Mouse (Mus musculus) T-helper 17 cell (primary cell): ENCODE data around the gene Gck.
"Not testable (repeated sequence)": the region's sequence is repeated elsewhere in the genome, so short reads cannot be mapped to it uniquely, and the experiment has no call there.

Source experiments
- in situ Hi-C, 2 experiments: fragments of 300-600 bp; cut with MboI, MseI; formaldehyde crosslinking; loops; 1 replicate in 1 of 2; 2 replicates in 1 of 2; pipeline ENCODE4 v1.15.1; 2025; ENCODE audit warnings: high pct_unique_total_duplicates in 2 of 2

Gene Gck

GRCm38 (mm10) chr11:5955546-5956276 is 5.8 kb upstream of the Gck start, which contains the start of gene Ykt6:
Gene Ykt6, plus strand, starts transcription at chr11:5955693.
- in situ Hi-C loops, result no loop called here

- in situ Hi-C loops, result no loop called here
These were observed 5.2 kb upstream of the Gck start for GRCm38 (mm10) chr11:5954965-5955504.

GRCm38 (mm10) chr11:5954435-5954834 is 4.6 kb upstream of the Gck start:
- in situ Hi-C loops, result no loop called here

- in situ Hi-C loops, result no loop called here
These were observed 3.4 kb upstream of the Gck start for GRCm38 (mm10) chr11:5953130-5953765.

- in situ Hi-C loops, result no loop called here
These were observed 2.6 kb upstream of the Gck start for GRCm38 (mm10) chr11:5952501-5952900.

GRCm38 (mm10) chr11:5948546-5949250 is 1.2 kb downstream of the Gck start:
- in situ Hi-C loops, result no loop called here

- in situ Hi-C loops, result no loop called here
These were observed 2.1 kb downstream of the Gck start for GRCm38 (mm10) chr11:5947796-5948195.

GRCm38 (mm10) chr11:5945096-5945495 is 4.8 kb downstream of the Gck start:
- in situ Hi-C loops, result no loop called here

- in situ Hi-C loops, result no loop called here
These were observed 6.9 kb downstream of the Gck start for GRCm38 (mm10) chr11:5942966-5943365.

- in situ Hi-C loops, result not testable (repeated sequence)
These were observed 15.3 kb downstream of the Gck start for GRCm38 (mm10) chr11:5934531-5934930.

- in situ Hi-C loops, result not testable (repeated sequence)
These were observed 17.9 kb downstream of the Gck start for GRCm38 (mm10) chr11:5931947-5932346.

GRCm38 (mm10) chr11:5930578-5930977 is 19.3 kb downstream of the Gck start:
- in situ Hi-C loops, result no loop called here

- in situ Hi-C loops, result no loop called here
These were observed 23.1 kb downstream of the Gck start for GRCm38 (mm10) chr11:5926696-5927220.

- in situ Hi-C loops, result no loop called here
These were observed 25.2 kb downstream of the Gck start for GRCm38 (mm10) chr11:5924699-5925098.

GRCm38 (mm10) chr11:5920323-5920960 is 29.4 kb downstream of the Gck start:
- in situ Hi-C loops, result no loop called here

GRCm38 (mm10) chr11:5919606-5920005 is 30.3 kb downstream of the Gck start:
- in situ Hi-C loops, result no loop called here

GRCm38 (mm10) chr11:5918111-5918510 is 31.8 kb downstream of the Gck start:
- in situ Hi-C loops, result no loop called here

GRCm38 (mm10) chr11:5916178-5916548 is 33.7 kb downstream of the Gck start:
- in situ Hi-C loops, result no loop called here

GRCm38 (mm10) chr11:5915429-5916177 is 34.3 kb downstream of the Gck start:
- in situ Hi-C loops, result no loop called here

GRCm38 (mm10) chr11:5914940-5915339 is 34.9 kb downstream of the Gck start:
- in situ Hi-C loops, result no loop called here

- in situ Hi-C loops, result no loop called here
These were observed 35.9 kb downstream of the Gck start for GRCm38 (mm10) chr11:5913936-5914335.
